Mouse (Mus musculus) cerebellum, adult 2 months (tissue): ENCODE results near the gene Tnfrsf9.

Experiments
- CTCF ChIP-seq: fragments of 200-500 bp; IDR thresholded peaks from 2 replicates; pipeline ENCODE4 v1.5.1; 2011; ENCODE audit warnings: low read depth, mild to moderate bottlenecking, control low read depth, low read length, moderate library complexity, borderline replicate concordance; ENCODE audit not compliant: insufficient read depth
- POLR2A ChIP-seq: fragments of 200-500 bp; IDR thresholded peaks from 2 replicates; pipeline ENCODE4 v1.6.1; 2011; ENCODE audit warnings: low read length, control low read depth, borderline replicate concordance; ENCODE audit not compliant: insufficient read depth

DNA sequence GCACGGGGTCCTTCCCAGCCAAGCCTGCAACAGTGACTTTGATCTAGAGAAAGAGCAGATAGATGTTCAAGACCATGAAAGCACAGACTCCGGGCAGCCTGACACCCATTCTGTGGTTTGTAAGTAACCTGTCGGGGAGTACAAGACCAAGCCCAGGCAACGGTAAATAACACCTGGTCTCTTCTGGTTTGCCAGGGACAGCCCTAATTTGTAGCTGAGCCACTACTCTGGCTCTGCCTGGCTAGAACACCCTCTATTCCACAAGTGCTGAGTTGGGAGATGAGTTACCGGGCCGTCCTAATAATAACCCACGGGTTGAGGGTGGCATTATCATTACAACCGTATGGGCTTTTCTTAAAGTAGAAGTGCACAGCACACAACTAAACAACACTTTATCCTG, 7.3 kb upstream of the Tnfrsf9 start:
- no peak for TF ChIP-seq CTCF
- no peak for TF ChIP-seq POLR2A
